Mouse (Mus musculus): ENCODE data around the gene Psma6. TPM values are rescaled to one million over a fixed set of nuclear protein-coding genes. Genes with fewer than 3 reads are reported as not detected.

Psma6 gene
- polyA plus RNA-seq, 1 experiment = 147 TPM

DNA sequence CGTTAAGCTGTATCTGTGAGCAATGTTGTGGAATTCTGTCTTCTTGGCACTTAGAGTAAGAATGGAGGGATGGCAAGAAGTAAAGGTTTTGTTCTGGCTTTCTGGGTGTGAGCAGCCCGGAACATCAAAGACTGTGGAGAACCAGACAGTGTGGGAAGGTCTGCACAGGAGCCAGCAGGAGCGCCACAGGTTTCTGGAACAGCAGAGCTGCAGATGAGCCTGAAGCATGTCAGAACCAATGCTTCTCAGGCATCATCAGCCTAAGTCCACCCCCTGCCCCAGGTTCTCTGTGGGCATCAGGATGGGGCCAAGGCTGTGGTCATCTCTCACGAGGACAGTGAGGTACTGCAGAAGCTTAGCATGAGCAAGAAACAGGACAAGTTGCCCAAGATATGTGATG is 12.5 kb downstream of the Psma6 start:
- 74% methylated on average over 4 of the region's 4 CpGs for WGBS

GRCm38 (mm10) chr12:55397544-55398239 is 13.7 kb downstream of the Psma6 start:
- H3K27ac ChIP-seq (ENCODE audit: insufficient read depth, low read length) = 0 out of 2 replicates have a peak overlapping the region, but pooled peaks have one; percentile 84
- peak overlapping the region; percentile 92 for H3K4me3 ChIP-seq (replicated peaks; ENCODE audit: insufficient read depth, low read depth, low read length)
- peaks cover 2% of the 10 kb centered on the region for H3K4me1 ChIP-seq (ENCODE audit: control insufficient read depth, insufficient read depth, low read length)
- TF ChIP-seq POLR2A (IDR thresholded peaks at IDR 0.05; ENCODE audit: borderline replicate concordance, insufficient read depth, low read length) = no peak
- TF ChIP-seq CTCF (IDR thresholded peaks at IDR 0.05; ENCODE audit: borderline replicate concordance, insufficient read depth, low read depth, low read length) = no peak
- DNase-seq = no peak
- 65% methylated on average over 9 of the region's 9 CpGs for WGBS
- H3K27me3 ChIP-seq (ENCODE audit: control insufficient read depth, insufficient read depth, low read length) = no peaks in the 10 kb centered on the region

More for the DNA sequence above, 12.5 kb downstream of the Psma6 start:
- peak; percentile 13 to 19 for DNase-seq
- Histone ChIP-seq H3K27ac (ENCODE audit: insufficient read depth, low read length) (no peak overlapping the region), H3K27me3 (ENCODE audit: control insufficient read depth, insufficient read depth, low read length) (no peaks in the 10 kb centered on the region), H3K4me1 (ENCODE audit: control insufficient read depth, insufficient read depth, low read length) (peaks cover 2% of the 10 kb centered on the region), H3K4me3 (replicated peaks; ENCODE audit: insufficient read depth, low read depth, low read length) (no peak overlapping the region)
- TF ChIP-seq POLR2A (IDR thresholded peaks at IDR 0.05; ENCODE audit: borderline replicate concordance, insufficient read depth, low read length) (no peak), CTCF (IDR thresholded peaks at IDR 0.05; ENCODE audit: borderline replicate concordance, insufficient read depth, low read depth, low read length) (no peak)

GRCm38 (mm10) chr12:55398240-55399127 is 14.5 kb downstream of the Psma6 start:
- DNase-seq = peak; percentile 88 to 92
- peaks cover 2% of the 10 kb centered on the region for H3K4me1 ChIP-seq (ENCODE audit: control insufficient read depth, insufficient read depth, low read length)
- peak overlapping the region; percentile 84 for H3K27ac ChIP-seq (ENCODE audit: insufficient read depth, low read length)
- TF ChIP-seq CTCF (IDR thresholded peaks at IDR 0.05; ENCODE audit: borderline replicate concordance, insufficient read depth, low read depth, low read length) (0 out of 2 replicates have a peak, but pooled peaks have one; percentile 9), POLR2A (IDR thresholded peaks at IDR 0.05; ENCODE audit: borderline replicate concordance, insufficient read depth, low read length) (peak; percentile 88)
- no peaks in the 10 kb centered on the region for H3K27me3 ChIP-seq (ENCODE audit: control insufficient read depth, insufficient read depth, low read length)
- H3K4me3 ChIP-seq (replicated peaks; ENCODE audit: insufficient read depth, low read depth, low read length) = peak overlapping the region; percentile 92
- WGBS = under 1% methylated on average over 51 of the region's 51 CpGs

DNA sequence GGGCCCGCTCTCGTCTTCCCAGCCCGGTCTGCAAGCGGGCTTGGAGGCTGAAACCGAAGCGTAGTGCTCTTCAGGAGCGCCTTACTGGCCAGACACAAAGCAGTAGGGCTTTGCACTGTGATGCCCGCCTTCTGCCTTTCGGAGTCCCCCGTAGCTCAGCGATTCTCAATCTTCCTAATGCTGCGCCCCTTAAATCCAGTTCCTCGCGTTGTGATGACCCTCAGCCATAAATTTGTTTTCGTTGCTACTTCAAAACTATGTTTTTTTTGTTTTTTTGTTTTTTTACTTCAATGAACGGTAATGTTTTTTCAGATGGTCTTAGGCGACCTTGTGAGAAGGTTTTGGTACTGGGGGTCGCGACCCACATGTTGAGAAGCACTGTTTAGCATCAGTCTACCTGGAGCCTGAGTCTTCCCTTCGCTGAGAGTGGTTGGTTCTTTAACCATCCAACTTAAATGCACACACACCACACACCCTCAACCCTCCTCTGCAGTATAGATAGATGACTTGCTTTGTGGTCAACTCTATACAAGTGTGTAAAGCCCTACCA is 15.2 kb downstream of the Psma6 start:
- WGBS = 1% methylated on average over 20 of the region's 20 CpGs
- Histone ChIP-seq H3K4me1 (ENCODE audit: control insufficient read depth, insufficient read depth, low read length) (peaks cover 2% of the 10 kb centered on the region), H3K27me3 (ENCODE audit: control insufficient read depth, insufficient read depth, low read length) (no peaks in the 10 kb centered on the region), H3K27ac (ENCODE audit: insufficient read depth, low read length) (peak overlapping the region; percentile 48), H3K4me3 (replicated peaks; ENCODE audit: insufficient read depth, low read depth, low read length) (peak overlapping the region; percentile 92)
- DNase-seq = no peak
- TF ChIP-seq CTCF (IDR thresholded peaks at IDR 0.05; ENCODE audit: borderline replicate concordance, insufficient read depth, low read depth, low read length) (no peak), POLR2A (IDR thresholded peaks at IDR 0.05; ENCODE audit: borderline replicate concordance, insufficient read depth, low read length) (no peak)

DNA sequence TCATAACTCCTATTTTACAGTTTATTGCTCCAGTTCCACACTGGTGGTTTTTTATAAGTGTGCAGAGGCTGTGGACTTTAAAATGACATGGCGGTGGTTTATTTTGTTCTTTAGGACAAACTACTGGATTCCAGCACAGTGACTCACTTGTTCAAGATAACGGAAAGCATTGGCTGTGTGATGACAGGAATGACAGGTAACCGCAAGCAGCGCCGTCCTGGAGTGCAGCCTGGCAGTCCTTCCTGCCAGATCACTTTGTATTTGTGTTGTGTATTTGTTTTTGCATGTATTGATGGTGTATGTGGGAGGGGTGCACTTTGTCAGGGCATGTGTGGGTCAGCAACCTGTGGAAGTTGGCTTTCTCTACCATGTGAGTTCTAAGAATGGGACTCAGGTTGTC is 23.9 kb downstream of the Psma6 start:
- TF ChIP-seq CTCF (IDR thresholded peaks at IDR 0.05; ENCODE audit: borderline replicate concordance, insufficient read depth, low read depth, low read length) = no peak
- no peak for TF ChIP-seq POLR2A (IDR thresholded peaks at IDR 0.05; ENCODE audit: borderline replicate concordance, insufficient read depth, low read length)

DNA sequence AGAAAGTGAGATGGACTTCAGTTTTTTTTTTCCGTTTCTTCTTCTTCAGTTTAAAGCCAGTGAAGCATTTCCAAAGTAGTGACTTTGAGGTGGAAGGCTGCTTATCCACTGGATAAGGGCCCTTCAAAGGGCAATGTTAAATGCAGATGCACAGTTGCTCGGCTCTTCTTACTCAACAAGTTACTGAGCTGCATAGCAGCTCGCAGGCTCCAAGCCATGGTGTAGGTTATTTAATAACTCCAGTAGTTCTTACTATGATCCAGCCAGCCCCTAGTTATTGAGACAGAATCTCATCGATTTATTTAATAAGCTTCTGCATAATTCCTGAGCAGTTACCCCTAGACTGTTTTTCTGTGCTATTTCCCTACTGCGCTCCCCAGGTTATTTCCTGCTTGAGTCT is 31.2 kb downstream of the Psma6 start:
- DNase-seq = no peak
- 94% methylated on average over 5 of the region's 5 CpGs for WGBS
- H3K4me3 ChIP-seq (replicated peaks; ENCODE audit: insufficient read depth, low read depth, low read length) = no peak overlapping the region
- no peak for TF ChIP-seq CTCF (IDR thresholded peaks at IDR 0.05; ENCODE audit: borderline replicate concordance, insufficient read depth, low read depth, low read length)
- TF ChIP-seq POLR2A (IDR thresholded peaks at IDR 0.05; ENCODE audit: borderline replicate concordance, insufficient read depth, low read length) = no peak
- no peaks in the 10 kb centered on the region for H3K27me3 ChIP-seq (ENCODE audit: control insufficient read depth, insufficient read depth, low read length)
- no peaks in the 10 kb centered on the region for H3K4me1 ChIP-seq (ENCODE audit: control insufficient read depth, insufficient read depth, low read length)
- no peak overlapping the region for H3K27ac ChIP-seq (ENCODE audit: insufficient read depth, low read length)

More for the DNA sequence above, 23.9 kb downstream of the Psma6 start:
- Histone ChIP-seq H3K27ac (ENCODE audit: insufficient read depth, low read length) (no peak overlapping the region), H3K27me3 (ENCODE audit: control insufficient read depth, insufficient read depth, low read length) (no peaks in the 10 kb centered on the region), H3K4me3 (replicated peaks; ENCODE audit: insufficient read depth, low read depth, low read length) (no peak overlapping the region), H3K4me1 (ENCODE audit: control insufficient read depth, insufficient read depth, low read length) (no peaks in the 10 kb centered on the region)
- 86% methylated on average over 5 of the region's 5 CpGs for WGBS
- DNase-seq = no peak

DNA sequence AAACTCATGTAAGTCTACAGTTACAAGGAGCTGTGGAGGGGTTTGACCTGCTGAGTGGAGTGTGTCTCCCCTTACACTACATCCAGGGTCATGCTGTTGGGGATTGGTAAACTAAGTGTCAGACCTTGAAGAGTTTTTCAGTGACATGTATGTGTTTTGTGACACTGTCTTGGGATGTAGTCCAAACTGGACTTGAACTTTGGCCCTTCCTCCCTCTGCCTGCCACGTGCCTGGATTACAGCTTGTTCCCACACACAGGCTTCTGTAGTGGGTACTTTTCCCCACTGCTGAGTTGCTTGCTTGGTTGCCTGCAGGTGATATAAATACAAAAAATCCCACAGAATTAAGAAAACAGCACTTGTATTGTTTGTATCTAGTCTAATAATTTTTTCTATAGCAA is 31.7 kb downstream of the Psma6 start:
- WGBS = 58% methylated on average over 1 of the region's 1 CpGs
- no peak overlapping the region for H3K27ac ChIP-seq (ENCODE audit: insufficient read depth, low read length)
- no peak for DNase-seq
- TF ChIP-seq CTCF (IDR thresholded peaks at IDR 0.05; ENCODE audit: borderline replicate concordance, insufficient read depth, low read depth, low read length) (no peak), POLR2A (IDR thresholded peaks at IDR 0.05; ENCODE audit: borderline replicate concordance, insufficient read depth, low read length) (no peak)
- no peaks in the 10 kb centered on the region for H3K27me3 ChIP-seq (ENCODE audit: control insufficient read depth, insufficient read depth, low read length)
- H3K4me1 ChIP-seq (ENCODE audit: control insufficient read depth, insufficient read depth, low read length) = no peaks in the 10 kb centered on the region
- no peak overlapping the region for H3K4me3 ChIP-seq (replicated peaks; ENCODE audit: insufficient read depth, low read depth, low read length)
